Mouse (Mus musculus) bone marrow macrophage, adult 2 months (primary cell): ENCODE data around the gene Nmnat2.

Experiments used
- CTCF ChIP-seq: IDR thresholded peaks from 2 replicates; pipeline ENCODE4 v1.5.1; 2012; ENCODE audit warnings: low read depth, mild to moderate bottlenecking, low read length, moderate library complexity
- POLR2A ChIP-seq: IDR thresholded peaks from 2 replicates; pipeline ENCODE4 v1.6.1; 2012; ENCODE audit warnings: mild to moderate bottlenecking, low read depth, low read length, borderline replicate concordance

GRCm38 (mm10) chr1:153090081-153090480, 135.3 kb downstream of the Nmnat2 start:
- TF ChIP-seq POLR2A (no peak), CTCF (no peak)
